Mouse (Mus musculus) left cerebral cortex, adult 18-20 months (tissue): ENCODE measurements at regions not wholly inside any gene's neighbourhood (a gene's known extent, or its start where the extent isn't known, plus 50 kb on each side); places are given as distances from the start of the nearest gene placed in this dataset.

ENCODE experiments used
- DNase-seq, 2 experiments: peaks; one replicate each; pipeline ENCODE4 v3.0.0; 2021 to 2022; ENCODE audit warnings: low spot score in 2 of 2, mixed read lengths in 1 of 2

DNA sequence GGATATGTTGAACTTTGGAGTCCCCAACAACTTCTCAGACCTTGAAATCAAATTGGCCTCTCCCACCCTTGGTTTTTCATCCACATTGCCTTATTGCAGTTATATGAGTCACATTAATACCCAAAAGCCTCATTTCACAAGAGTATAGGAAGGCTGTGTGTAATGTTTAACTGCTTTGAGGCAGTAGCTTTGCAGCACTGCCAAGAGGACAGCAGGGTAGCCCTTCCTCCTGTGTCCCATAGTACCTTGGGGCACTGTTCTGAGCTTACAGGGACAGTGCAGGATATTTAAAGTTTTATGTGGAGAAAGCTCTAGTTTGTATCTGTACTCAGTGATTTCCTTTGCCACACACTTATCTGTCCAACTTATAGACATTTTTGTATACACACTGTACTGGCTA lies 374.4 kb downstream of the Plk2 start:
- DNase-seq: no peak

- DNase-seq: no peak
Observed at GRCm38 (mm10) chr13:110775251-110775650, 380.4 kb downstream of the Plk2 start.

- no peak for DNase-seq
Observed at GRCm38 (mm10) chr13:110784162-110784785, 389.4 kb downstream of the Plk2 start.

- no peak for DNase-seq
Observed at GRCm38 (mm10) chr13:110784822-110785221, 390.0 kb downstream of the Plk2 start.

DNA sequence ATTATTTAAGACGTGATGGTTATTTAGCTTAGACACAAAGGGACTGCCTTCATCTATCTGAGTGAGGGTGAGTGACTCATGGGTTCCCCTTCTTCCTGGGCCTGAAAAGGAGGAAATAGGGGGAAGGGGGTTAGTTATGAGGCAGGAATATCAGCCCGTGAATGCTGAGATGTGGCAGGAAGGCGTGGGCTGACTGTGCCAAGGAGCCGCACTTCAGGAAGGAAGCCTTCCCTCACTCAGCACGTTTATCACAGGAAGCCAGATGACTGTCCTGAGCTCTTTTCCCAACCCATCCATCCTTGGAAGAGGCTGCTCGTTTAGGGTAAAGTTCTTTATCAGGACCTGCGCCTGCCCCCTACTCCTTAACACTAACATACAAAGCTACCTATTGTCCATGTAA lies 403.5 kb downstream of the Plk2 start:
- DNase-seq: no peak

DNA sequence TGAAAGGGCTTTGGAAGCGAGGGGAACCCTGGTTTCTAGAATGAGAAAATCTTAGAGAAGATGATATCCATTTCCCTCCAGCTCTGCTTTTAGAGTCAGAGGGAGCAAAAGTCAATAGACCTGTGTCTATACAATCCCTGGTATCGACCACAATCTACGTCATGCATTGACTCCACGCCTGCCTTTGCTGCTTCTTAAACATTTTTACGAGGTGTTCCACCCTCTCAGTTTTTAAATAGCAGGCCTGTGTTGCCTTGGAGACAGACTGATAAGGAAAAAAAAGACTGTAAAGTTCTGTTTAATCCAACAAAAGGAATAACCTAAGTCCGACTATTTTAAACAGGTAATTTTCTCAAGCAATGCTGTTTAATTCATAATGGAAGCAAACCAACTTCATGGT lies 408.0 kb downstream of the Plk2 start:
- no peak for DNase-seq

DNA sequence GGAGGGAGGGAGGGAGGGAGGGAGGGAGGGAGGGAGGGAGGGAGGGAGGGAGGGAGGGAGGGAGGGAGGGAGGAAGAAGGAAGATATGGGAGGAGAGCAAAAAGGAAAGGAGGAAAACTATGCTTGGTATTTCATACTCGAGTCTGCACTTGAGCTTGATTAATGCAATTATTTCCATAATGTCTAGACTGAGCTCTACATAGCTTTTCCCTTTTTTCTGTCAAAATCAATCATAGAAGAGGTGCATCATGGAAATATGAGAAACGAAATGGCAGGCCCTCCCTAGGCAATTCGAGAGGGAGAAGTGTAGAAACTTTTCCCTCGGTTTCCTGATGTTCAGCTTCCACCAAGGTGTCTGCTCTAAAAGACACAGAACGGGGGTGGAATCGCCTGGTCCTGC lies 417.6 kb downstream of the Plk2 start:
- DNase-seq: no peak

DNA sequence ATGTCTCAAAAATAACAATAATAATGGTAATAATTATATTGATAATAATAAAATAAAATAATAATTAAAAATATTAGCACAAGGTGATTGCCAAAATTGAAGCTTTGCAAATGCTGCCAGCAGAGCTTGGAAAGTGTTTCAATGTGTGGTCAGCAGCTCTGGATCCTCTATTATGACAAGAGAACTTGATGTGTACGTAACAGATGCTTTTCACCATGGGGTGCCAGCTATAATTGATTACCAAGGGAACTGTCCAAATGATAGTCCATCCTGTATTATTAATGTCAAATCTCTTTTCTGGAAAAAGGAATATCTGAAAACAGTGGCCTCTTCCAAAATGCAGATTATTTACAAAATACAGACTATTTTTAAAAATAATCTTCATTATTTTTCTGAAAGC lies 419.2 kb downstream of the Plk2 start:
- DNase-seq: no peak

DNA sequence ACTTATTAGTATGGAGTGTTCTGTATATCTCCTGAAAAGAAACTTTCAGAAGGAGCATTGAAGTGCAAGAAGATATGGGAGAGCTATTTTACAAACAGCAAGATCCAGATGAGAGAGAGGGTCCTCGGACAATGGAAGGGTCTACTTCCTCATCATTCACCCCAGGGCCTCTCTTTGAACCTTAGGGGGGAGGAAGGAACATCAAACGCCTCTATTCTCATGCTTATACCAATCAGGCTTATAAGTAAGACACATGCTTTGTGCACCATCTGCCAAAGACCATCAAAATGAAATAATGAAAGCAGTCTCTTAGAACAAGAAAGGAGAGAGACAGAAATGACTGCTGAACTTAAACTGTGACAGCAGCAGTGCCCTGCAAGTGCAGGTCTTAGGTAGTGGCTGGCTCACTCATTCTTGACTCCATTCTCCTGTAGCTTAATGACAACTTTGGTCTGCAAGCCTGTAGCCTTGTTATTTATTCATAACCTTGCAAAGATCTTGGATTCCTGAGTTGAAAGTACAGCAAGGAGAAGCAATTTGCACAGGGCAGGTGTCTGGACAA lies 424.5 kb downstream of the Plk2 start:
- DNase-seq: no peak

GRCm38 (mm10) chr13:110824878-110825277 lies 429.9 kb upstream of the Actbl2 start:
- DNase-seq: no peak

DNA sequence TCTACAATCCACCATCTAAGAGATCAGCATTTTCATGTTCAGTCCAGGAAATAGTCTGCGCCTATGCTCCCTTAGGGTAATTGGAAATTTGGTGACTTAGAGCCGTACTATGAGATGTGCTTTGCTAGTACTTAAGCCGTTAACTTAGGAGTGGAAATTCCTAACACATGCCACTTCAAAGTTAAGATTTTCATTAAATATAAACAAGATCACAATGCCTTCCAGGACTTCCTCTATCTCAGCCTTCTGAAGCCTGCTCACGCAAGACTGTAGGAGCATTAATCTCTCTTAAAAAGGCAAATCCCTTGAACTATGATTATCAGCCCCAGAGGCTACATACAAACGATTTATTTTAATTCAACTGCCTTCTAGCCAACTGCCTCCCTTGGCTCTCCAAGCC lies 422.4 kb upstream of the Actbl2 start:
- no peak for DNase-seq

DNA sequence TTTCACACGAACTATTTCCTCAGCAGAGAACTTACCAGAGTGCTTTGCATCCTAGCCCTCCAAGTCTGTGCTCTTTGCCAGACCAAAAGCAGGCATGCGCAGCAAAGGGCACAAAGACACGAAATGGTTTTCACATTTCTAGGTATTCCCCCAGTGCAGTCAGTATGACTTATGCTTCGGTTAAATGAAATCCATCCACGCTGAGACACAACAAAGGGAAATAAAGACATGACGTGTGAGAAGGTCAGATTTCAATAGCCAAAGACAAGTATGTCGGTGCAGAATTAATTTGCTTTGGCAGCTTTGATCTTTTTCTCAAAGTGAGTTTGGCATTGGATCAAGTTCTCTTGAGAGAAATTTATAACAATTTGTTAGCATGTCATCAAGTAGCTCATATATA lies 417.9 kb upstream of the Actbl2 start:
- no peak for DNase-seq

DNA sequence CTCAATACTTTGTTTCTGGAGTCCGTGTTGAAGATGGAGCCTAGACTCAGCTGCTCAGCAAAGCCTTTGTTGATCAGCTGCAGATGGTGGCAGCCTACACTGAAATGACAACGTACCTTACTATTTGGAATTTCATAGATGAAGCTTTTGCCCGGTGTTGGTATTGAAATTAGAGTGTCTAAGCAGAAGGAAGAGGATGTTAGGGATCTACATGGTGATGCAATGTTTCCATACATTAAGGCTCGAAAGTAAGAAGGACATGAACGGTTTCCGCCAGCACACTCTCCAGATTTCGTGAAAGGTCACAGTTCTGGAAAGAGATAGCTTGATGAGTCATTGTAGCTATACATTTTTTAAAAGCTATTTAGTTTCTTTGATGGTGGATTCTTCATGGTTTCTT lies 412.9 kb upstream of the Actbl2 start:
- peak; percentile 3 to 4 for DNase-seq

GRCm38 (mm10) chr13:110845695-110846094 lies 409.1 kb upstream of the Actbl2 start:
- DNase-seq: peak; percentile 7 to 14

GRCm38 (mm10) chr13:110852996-110853727 lies 401.7 kb upstream of the Actbl2 start:
- DNase-seq: no peak

- no peak for DNase-seq
Observed at GRCm38 (mm10) chr13:110854213-110854612, 400.6 kb upstream of the Actbl2 start.

DNA sequence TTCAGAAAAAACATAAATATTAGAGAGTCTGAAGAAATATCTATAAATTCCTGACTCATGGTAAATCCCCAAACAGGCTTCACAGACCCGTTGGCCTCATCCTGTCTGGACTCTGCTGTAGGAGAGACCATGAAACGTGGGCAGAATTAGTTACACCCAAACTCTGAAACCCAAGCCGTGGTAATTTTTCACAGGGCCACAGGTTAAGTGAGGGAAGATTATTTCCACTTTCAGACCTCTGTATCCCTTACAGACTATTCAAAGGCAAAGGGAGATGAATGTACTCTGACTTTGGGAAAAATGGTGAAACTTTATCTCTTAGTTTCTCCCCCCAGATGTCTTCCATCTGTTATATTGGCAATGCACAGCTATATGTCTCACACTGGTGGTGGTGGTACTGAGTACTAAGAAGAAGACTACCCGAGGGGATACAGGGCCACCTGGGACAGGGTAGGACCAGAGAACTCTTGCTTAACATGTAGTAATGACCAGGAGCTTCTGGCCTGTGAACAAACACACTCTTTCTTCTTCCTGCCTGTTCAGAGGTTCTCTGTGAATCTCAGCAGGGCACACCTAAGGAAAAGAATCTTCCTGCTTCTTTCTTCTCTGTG lies 388.8 kb upstream of the Actbl2 start:
- DNase-seq: no peak

DNA sequence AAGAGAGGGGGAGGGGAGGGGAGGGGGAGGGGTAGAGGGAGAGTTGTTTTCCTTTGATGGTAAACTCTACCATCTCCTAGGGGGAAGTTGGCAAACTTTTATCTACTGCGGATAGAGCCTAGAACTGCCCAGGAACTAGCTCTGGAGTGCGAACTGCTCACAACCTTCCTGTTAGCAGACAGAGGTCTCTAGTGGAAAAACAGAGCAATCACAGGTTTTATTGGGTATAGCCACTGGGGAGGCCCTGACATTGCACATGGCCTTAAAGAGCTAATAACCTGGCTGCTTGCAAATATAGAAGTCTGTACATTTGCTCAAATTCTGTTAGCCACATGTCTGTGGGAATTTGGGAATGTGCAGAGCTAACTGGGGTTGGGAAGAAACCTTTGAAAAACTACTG lies 388.1 kb upstream of the Actbl2 start:
- no peak for DNase-seq

DNA sequence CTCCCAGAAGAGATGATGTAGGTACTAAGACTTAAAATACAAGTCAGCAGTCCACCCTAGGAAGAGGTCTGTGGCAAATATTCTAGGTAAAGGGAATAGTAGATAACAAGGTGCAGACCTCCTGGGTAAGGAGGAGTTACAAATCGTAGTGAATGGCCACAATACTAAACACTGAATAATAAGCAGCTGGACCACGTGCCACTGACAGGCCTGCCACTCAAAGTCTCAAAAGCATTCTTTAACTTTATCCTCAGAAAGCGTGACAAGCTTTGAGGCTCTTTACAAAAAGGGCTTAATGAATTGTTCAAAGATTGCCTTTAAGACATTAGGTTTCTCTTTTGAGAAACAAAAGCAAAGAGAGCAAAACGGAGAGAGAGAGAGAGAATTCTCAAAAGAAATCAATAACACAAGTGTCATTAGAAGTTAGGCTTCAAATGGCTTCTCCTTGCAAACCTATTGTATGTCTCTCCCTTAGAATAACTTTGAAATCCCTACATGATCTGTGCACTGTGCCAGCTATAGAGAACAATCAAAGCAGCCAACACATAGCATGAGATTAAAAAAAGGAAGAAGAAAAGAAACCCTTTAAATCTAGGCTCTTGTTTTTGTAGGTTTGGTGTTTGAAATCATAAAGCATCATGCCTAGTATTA lies 383.6 kb upstream of the Actbl2 start:
- DNase-seq: no peak

GRCm38 (mm10) chr13:110871776-110872135 lies 383.1 kb upstream of the Actbl2 start:
- DNase-seq: no peak

- DNase-seq: no peak
Observed at GRCm38 (mm10) chr13:110881573-110881972, 373.2 kb upstream of the Actbl2 start.

GRCm38 (mm10) chr13:110882173-110882572 lies 372.6 kb upstream of the Actbl2 start:
- peak in 1 of 2 experiments; percentile 21 for DNase-seq
